Mouse (Mus musculus): ENCODE results near the gene Gnat1.

DNA sequence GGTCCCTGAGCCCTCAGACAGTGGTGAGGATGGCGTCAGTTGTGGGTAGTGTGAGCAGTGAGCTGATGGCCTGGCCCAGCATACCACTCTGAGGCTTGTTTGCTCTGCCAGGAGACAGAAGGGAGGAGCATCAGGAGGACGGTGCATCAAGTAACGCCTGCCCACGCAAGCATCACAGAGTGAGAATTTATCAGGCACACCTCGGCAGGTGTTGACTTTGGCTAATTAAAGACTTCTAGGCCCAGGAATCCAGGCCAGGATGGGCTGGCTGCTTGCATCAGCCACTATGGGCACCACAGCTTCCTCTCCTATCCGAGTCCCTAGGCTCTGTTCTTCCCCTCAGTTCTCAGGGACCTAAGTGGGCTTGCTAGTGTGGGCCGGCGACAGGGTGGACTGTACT, 17.2 kb downstream of the Gnat1 start:
- no peak for TF ChIP-seq CTCF (conservative IDR thresholded peaks at IDR 0.05; ENCODE audit: insufficient read depth, insufficient read length, low read depth, low read length)
- no peak for TF ChIP-seq POLR2A (IDR thresholded peaks at IDR 0.05; ENCODE audit: low read depth, low read length)
